Mouse (Mus musculus) embryonic facial prominence, embryonic 11.5 days (tissue): ENCODE data around the gene Hoxb9. TPM values are rescaled to one million over a fixed set of nuclear protein-coding genes. Genes with fewer than 3 reads are reported as not detected.

Source experiments
- ATAC-seq: fragments of 200-750 bp; cut with Nextera tagmentation; replicated peaks from 2 replicates; pipeline ENCODE4 v1.8.0; 2017; ENCODE audit warnings: low read depth; ENCODE audit not compliant: insufficient number of reproducible peaks, low FRiP score, low TSS enrichment
- DNase-seq: peaks from one replicate; pipeline ENCODE4 v3.0.0-alpha.2; 2015; ENCODE audit warnings: low spot score
- H3K27ac ChIP-seq: fragments of 300-500 bp; sonication (generic); replicated peaks from 2 replicates; pipeline ENCODE4 v1.5.1; 2014; ENCODE audit warnings: mild to moderate bottlenecking, low read depth, low read length, control low read depth
- H3K27me3 ChIP-seq: fragments of 300-500 bp; sonication (generic); 2 replicates; pipeline ENCODE4 v1.6.1; 2014; ENCODE audit warnings: mild to moderate bottlenecking, low read length, moderate library complexity, mixed read lengths; ENCODE audit not compliant: control insufficient read depth, insufficient read depth
- H3K36me3 ChIP-seq: fragments of 300-500 bp; sonication (generic); replicated peaks from 2 replicates; pipeline ENCODE4 v1.6.1; 2014; ENCODE audit warnings: low read depth, mild to moderate bottlenecking, low read length, moderate library complexity, mixed read lengths; ENCODE audit not compliant: control insufficient read depth, insufficient read depth
- H3K4me1 ChIP-seq: fragments of 300-500 bp; sonication (generic); 2 replicates; pipeline ENCODE4 v1.6.1; 2014; ENCODE audit warnings: low read length, mixed read lengths; ENCODE audit not compliant: control insufficient read depth, insufficient read depth
- H3K4me2 ChIP-seq: fragments of 300-500 bp; sonication (generic); 2 replicates; pipeline ENCODE4 v1.6.1; 2014; ENCODE audit warnings: low read depth, mild to moderate bottlenecking, control low read depth, low read length, moderate library complexity
- H3K4me3 ChIP-seq: fragments of 300-500 bp; sonication (generic); 2 replicates; pipeline ENCODE4 v1.5.1; 2014; ENCODE audit warnings: low read depth, low read length, control low read depth
- H3K9ac ChIP-seq: fragments of 300-500 bp; sonication (generic); replicated peaks from 2 replicates; pipeline ENCODE4 v1.6.1; 2014; ENCODE audit warnings: mild to moderate bottlenecking, control low read depth, low read length
- H3K9me3 ChIP-seq: fragments of 300-500 bp; sonication (generic); replicated peaks from 2 replicates; pipeline ENCODE4 v1.6.1; 2016; ENCODE audit warnings: mild to moderate bottlenecking, low read length, inconsistent platforms, mixed read lengths; ENCODE audit not compliant: control insufficient read depth
- WGBS: fragments of 180-500 bp; shearing (Covaris S2); extraction: QIAGEN DNeasy Blood & Tissue Kit; methylation state at CpG from one replicate; pipeline ENCODE4 v1.1.7; 2014; 5-methylcytosine and 5-hydroxymethylcytosine counted together
- microRNA counts: library from miRNA; unstranded; fragments of <30 nt; microRNA quantifications from one replicate; lab custom pipeline; 2016
- microRNA-seq: library from miRNA; unstranded; fragments of <30 nt; microRNA quantifications from one replicate; pipeline ENCODE4, GENCODE M21; 2016; ENCODE audit warnings: borderline number of aligned reads
- polyA plus RNA-seq: library from polyadenylated mRNA; unstranded; fragments of >200 nt; fragmentation: Nextera tagmentation; extraction: Ambion mirVana; gene quantifications from 2 replicates; pipeline ENCODE4 v1.2.1, GENCODE M21; 2014

Hoxb9 gene
- polyA plus RNA-seq, 1 experiment from 2014 or later, result 0.38 TPM

DNA sequence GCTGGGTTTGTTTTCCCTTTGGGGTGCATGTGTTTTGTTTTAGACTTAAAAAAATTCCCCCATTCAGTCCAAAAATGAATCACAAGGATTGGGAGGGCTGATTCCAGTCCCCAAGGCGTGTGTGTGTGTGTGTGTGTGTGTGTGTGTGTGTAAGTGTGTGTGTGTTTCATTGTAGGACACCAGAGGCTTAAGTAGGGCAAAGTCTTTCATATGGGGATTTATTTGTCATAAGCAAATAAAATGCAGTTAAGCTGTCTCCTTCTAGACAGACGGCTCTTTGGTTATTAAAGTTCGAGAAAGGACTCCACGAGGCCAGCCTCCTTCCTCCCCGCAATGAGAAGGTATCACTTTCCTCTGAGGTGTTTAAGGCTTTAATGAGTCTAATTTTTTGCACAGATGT lies 50.6 kb downstream of the Hoxb9 start:
- H3K4me2 ChIP-seq, result no peak overlapping the region
- H3K4me3 ChIP-seq, result no peak overlapping the region
- 10% methylated on average over 5 of the region's 5 CpGs for WGBS
- H3K9ac ChIP-seq, result no peak overlapping the region
- DNase-seq, result no peak
- H3K9me3 ChIP-seq, result no peaks in the 10 kb centered on the region
- no peaks in the 10 kb centered on the region for H3K36me3 ChIP-seq
- no peaks in the 10 kb centered on the region; the same call in 1 of the 2 replicates for H3K4me1 ChIP-seq
- H3K27me3 ChIP-seq, result peaks cover 88% of the 10 kb centered on the region
- no peak overlapping the region for H3K27ac ChIP-seq
- no peak for ATAC-seq

GRCm38 (mm10) chr11:96322738-96323137 lies 51.5 kb downstream of the Hoxb9 start:
- DNase-seq, result no peak
- Histone ChIP-seq H3K9ac (no peak overlapping the region), H3K27ac (no peak overlapping the region), H3K4me3 (no peak overlapping the region), H3K4me2 (no peak overlapping the region), H3K9me3 (no peaks in the 10 kb centered on the region), H3K27me3 (peaks cover 91% of the 10 kb centered on the region), H3K36me3 (no peaks in the 10 kb centered on the region), H3K4me1 (no peaks in the 10 kb centered on the region; the same call in 1 of the 2 replicates)
- 1% methylated on average over 6 of the region's 6 CpGs for WGBS
- ATAC-seq, result no peak

GRCm38 (mm10) chr11:96323154-96323553 lies 51.9 kb downstream of the Hoxb9 start, which contains the start of gene Hoxb3:
Gene Hoxb3 (plus strand): TSS chr11:96323326.
- no peak within 1 kb of the TSS for H3K4me3 ChIP-seq
- WGBS, result 5% methylated on average over 10 of the region's 10 CpGs
- DNase-seq (no peak), ATAC-seq (no peak)
- H3K9me3 ChIP-seq, result no peaks in the 10 kb centered on the region
- no peaks in the 10 kb centered on the region; the same call in 1 of the 2 replicates for H3K4me1 ChIP-seq
- no peak within 1 kb of the TSS for H3K9ac ChIP-seq
- peaks cover 91% of the 10 kb centered on the region for H3K27me3 ChIP-seq
- H3K27ac ChIP-seq, result no peak within 1 kb of the TSS
- no peak within 1 kb of the TSS for H3K4me2 ChIP-seq
- H3K36me3 ChIP-seq, result no peaks in the 10 kb centered on the region

DNA sequence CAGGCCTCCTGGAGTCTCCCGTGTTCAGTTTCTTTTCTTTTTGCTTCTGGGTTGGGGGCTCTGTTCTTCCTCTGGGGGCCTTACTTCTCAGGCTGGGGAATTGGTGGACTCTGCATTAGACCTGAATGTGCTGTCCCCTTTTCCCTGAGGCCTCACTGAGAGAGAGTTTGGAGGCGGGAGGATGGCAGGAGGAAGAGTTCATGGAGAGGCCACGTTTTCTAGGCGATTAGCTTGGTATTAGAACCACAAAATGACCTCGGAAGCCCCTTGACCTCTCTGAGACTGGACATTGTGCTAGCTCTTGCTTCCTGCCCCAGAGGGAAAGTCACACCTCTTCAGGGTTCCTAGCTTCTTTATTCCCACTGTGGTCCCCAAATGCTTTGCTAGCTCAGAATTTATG lies 52.9 kb downstream of the Hoxb9 start:
- Histone ChIP-seq H3K36me3 (no peaks in the 10 kb centered on the region), H3K4me1 (no peaks in the 10 kb centered on the region), H3K9me3 (no peaks in the 10 kb centered on the region), H3K4me3 (no peak overlapping the region), H3K9ac (no peak overlapping the region), H3K4me2 (no peak overlapping the region), H3K27me3 (peaks cover 90% of the 10 kb centered on the region), H3K27ac (no peak overlapping the region)
- DNase-seq (no peak), ATAC-seq (no peak)
- WGBS, result 4% methylated on average over 5 of the region's 5 CpGs

GRCm38 (mm10) chr11:96324965-96325364 lies 53.7 kb downstream of the Hoxb9 start:
- H3K27me3 ChIP-seq, result peaks cover 90% of the 10 kb centered on the region
- no peak for ATAC-seq
- H3K9ac ChIP-seq, result no peak overlapping the region
- H3K36me3 ChIP-seq, result no peaks in the 10 kb centered on the region
- DNase-seq, result no peak
- no peak overlapping the region for H3K4me3 ChIP-seq
- no peak overlapping the region for H3K27ac ChIP-seq
- no peaks in the 10 kb centered on the region for H3K9me3 ChIP-seq
- 3% methylated on average over 8 of the region's 8 CpGs for WGBS
- H3K4me1 ChIP-seq, result no peaks in the 10 kb centered on the region
- H3K4me2 ChIP-seq, result no peak overlapping the region

DNA sequence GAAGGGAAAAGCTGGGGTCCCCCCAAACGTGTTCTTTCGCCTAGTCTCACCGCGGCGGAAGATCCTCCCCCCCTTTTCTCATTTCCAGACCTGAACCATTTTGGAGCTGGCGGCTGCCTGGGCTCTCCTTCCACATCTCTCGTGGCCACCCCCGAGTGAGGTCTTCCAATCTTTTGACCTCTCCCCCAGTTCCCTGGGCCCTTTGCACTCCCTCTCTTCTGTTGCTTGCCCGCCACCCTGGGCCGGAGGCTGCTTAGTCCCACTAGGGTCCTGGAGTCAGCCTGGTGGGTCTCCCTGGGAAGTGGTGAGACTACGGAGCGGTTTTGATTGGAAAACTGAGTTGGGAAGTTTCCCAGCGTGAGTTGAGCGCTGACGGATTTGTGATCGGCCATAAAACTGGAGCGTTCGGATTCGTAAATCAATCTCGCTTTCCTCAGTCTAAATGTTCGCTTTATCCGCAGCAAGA lies 54.5 kb downstream of the Hoxb9 start:
- Histone ChIP-seq H3K9ac (no peak overlapping the region), H3K36me3 (no peaks in the 10 kb centered on the region)

More for the DNA sequence above, 54.5 kb downstream of the Hoxb9 start:
- H3K4me2 ChIP-seq, result no peak overlapping the region
- no peak overlapping the region for H3K27ac ChIP-seq
- no peak for DNase-seq
- peaks cover 92% of the 10 kb centered on the region for H3K27me3 ChIP-seq
- no peak for ATAC-seq
- under 1% methylated on average over 22 of the region's 22 CpGs for WGBS
- no peak overlapping the region for H3K4me3 ChIP-seq
- no peaks in the 10 kb centered on the region for H3K4me1 ChIP-seq
- H3K9me3 ChIP-seq, result no peaks in the 10 kb centered on the region

MicroRNAs encoded within 50 kb of the gene (microRNA counts, 519-probe panel; counts per million panel counts)
- microRNA mmu-miR-10a (lab: Ali Mortazavi, UCI) (3,714 counts per million, percentile 55 among the panel's probes with 10 or more counts), microRNA mmu-miR-196a (lab: Ali Mortazavi, UCI) (1,298 counts per million, percentile 4 among the panel's probes with 10 or more counts)

Small RNAs within 50 kb of the gene (microRNA-seq; reads per million reads assigned to microRNA genes)
- gene Mir10a (1,861 reads per million, percentile 77 among the genes with 10 or more reads in this experiment), gene Mir196a-1 (not detected)

Other genes starting within 250 kb of the Hoxb9 start
- 0.50 TPM in 1 of 2 replicates, not detected in the other for gene Gip, start 246.9 kb upstream of the Hoxb9 start, polyA plus RNA-seq
- 37.3 and 37.7 TPM in 2 replicates for gene Snf8, start 236.6 kb upstream of the Hoxb9 start, polyA plus RNA-seq
- 28.2 and 28.3 TPM in 2 replicates for gene Ube2z, start 206.1 kb upstream of the Hoxb9 start, polyA plus RNA-seq
- 478 and 527 TPM in 2 replicates for gene Atp5g1, start 195.8 kb upstream of the Hoxb9 start, polyA plus RNA-seq
- gene Calcoco2, start 159.5 kb upstream of the Hoxb9 start, polyA plus RNA-seq, result not detected in 2 replicates
- not detected in 2 replicates for gene Ttll6, start 137.7 kb upstream of the Hoxb9 start, polyA plus RNA-seq
- not detected in 2 replicates for gene Hoxb13, start 77.1 kb upstream of the Hoxb9 start, polyA plus RNA-seq
- 0.40 and 0.63 TPM in 2 replicates for gene Hoxb8, start 10.4 kb downstream of the Hoxb9 start, polyA plus RNA-seq
- gene Hoxb7, start 15.2 kb downstream of the Hoxb9 start, polyA plus RNA-seq, result 0.15 and 0.54 TPM in 2 replicates
- 0.73 and 1.2 TPM in 2 replicates for gene Hoxb6, start 21.0 kb downstream of the Hoxb9 start, polyA plus RNA-seq
- gene Hoxb5, start 31.9 kb downstream of the Hoxb9 start, polyA plus RNA-seq, result 0.67 and 2.0 TPM in 2 replicates
- 0.18 and 0.24 TPM in 2 replicates for gene Hoxb4, start 46.8 kb downstream of the Hoxb9 start, polyA plus RNA-seq
- 0.65 and 0.79 TPM in 2 replicates for gene Hoxb3, start 51.9 kb downstream of the Hoxb9 start, polyA plus RNA-seq
- 6.3 and 8.4 TPM in 2 replicates for gene Hoxb2, start 79.1 kb downstream of the Hoxb9 start, polyA plus RNA-seq
- gene Hoxb1, start 94.3 kb downstream of the Hoxb9 start, polyA plus RNA-seq, result 0.26 and 0.97 TPM in 2 replicates
- 0.25 and 0.43 TPM in 2 replicates for gene Skap1, start 193.1 kb downstream of the Hoxb9 start, polyA plus RNA-seq